Mouse (Mus musculus) NIH3T3 (cell line): ENCODE results near the gene Mrpl53.

ENCODE experiments used
- DNase-seq: peaks from one replicate; pipeline ENCODE4 v3.0.0-alpha.2; 2012; ENCODE audit warnings: low read depth

The Mrpl53 gene

DNA sequence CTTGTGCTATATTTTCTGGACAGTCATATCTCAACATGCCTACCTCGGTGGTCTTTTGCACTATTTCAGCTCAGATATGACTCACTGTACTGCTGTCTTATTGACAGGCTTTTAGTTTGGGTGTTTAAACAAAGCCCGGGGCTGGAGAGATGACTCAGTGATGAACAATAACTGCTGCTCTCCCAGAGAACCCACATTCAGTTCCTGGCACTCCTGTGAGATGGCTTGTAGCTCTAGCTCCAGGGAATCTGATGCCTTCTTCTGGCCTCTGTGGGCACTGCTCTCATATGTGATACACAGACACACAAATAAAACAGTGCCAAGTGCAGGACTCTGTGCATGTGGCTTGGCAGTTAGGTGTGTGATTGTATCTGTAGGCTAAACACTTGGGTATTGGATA is 36.4 kb downstream of the Mrpl53 start:
- DNase-seq: peak; percentile 83

DNA sequence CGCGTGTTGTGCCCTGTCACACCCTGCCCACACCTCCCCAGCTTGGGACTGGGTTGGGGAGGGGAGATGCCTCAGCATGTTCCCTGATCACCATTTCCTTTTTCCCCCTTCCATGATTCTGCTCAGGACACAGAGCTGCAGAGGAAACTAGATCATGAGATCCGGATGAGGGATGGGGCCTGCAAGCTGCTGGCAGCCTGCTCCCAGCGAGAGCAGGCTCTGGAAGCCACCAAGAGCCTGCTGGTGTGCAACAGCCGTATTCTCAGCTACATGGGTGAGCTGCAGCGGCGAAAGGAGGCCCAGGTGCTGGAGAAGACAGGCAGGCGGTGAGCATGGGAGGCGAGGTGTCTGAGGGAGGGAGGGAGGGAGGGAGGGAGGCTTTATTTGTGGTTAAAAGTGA is 37.0 kb downstream of the Mrpl53 start:
- no peak for DNase-seq

DNA sequence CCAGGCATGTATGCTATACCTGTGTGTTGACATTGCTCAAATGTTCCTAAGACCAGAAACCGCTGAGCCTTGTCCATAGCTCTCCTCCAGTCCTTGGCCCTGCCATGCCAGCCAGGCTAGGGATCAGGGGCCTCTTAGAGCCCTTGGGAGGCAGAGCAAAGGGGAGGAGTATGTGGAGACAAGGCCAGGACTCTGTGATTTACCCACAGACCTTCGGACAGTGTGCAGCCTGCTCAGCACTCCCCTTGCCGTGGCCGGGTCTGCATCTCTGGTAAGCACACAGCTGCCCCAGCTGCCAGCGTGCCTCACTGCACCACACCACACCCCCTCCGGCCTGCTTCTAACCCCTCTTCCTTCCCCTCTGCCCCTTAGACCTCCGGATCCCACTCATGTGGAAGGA is 38.4 kb downstream of the Mrpl53 start:
- DNase-seq: no peak

DNA sequence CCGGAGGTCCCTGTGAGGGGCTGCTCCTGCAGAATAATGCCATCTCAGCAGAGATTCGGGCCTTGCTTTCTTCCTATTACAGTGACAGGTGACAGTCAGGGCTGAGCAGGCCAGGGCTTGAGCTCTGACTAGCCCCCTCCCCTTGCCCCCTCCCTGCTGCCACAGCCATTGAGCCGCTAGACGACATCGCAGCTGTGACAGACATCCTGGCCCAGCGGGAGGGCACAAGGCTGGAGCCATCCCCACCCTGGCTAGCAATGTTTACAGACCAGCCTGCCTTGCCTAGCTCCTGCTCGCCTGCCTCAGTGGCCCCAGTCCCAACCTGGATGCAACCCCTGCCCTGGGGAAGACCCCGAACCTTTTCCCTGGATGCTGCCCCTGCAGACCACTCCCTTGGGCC is 42.9 kb downstream of the Mrpl53 start:
- DNase-seq: no peak

DNA sequence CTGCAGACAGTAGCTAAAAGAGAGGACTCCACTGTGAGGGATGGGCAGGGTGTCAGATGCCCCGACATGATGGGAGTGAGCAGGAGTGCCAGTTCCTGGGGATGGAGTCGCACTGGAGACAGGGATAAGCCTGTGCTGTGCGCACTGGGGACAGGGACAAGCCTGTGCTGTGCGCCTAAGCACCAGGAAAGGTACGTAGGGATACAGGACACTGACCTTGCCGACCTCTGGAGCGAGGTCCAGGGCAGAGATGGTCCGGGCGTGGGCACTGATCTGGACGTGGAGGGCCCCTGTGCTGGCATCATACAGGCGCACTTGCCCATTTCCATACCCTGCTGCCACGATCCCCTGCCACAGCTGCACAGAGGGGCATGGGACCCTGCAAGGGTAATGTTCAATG is 44.2 kb downstream of the Mrpl53 start:
- DNase-seq: no peak

DNA sequence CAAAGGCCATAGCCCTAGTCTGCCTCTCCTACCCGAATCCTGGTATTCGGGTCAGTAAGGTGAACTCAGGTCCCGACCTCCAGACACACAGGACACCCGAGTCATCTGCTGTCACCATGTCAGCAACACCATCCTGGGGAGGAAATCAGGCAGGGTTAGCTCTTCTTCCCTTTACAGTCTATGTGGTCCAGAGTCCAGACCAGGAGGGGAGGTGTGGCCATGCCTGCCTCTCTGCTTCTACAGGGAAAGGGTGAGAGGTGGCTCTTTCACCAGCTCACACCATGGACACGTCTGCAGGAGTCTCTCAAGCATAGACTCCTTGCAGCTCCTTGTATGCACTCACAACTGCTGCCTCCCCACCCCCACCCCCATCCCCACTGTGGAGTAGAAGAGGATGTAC is 44.6 kb downstream of the Mrpl53 start:
- DNase-seq: no peak

DNA sequence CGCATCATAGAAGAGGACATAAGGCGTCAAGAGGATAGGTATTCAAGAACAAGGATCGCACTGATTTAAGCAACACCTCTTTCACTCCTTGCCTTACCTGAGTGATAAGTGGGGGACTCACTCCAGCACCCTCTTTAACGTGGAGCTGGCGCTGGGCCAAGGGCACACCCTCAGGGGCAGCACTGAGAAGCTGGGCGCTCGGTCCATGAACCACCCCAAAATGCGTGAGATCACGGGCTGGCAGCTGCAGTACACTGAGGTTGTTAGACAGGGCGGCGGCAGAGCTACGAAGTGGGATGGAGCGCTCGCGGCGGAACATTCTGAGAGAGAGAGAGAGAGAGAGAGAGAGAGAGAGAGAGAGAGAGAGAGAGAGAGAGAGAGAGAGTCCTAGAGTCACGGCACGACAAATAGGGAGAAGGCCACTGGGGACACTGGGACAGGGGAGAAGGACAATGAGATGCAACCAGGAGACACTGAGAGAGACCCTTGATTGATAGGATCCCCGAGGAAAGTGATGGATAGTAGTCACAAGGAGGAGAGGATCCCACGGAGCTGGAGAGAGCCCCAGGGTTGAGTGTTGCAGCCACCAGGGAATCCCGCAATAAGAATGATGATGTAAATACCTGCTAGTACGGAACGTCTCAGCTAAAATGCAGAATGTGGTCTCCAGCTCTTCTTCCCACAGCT is 46.9 kb downstream of the Mrpl53 start:
- peak; percentile 60 for DNase-seq

DNA sequence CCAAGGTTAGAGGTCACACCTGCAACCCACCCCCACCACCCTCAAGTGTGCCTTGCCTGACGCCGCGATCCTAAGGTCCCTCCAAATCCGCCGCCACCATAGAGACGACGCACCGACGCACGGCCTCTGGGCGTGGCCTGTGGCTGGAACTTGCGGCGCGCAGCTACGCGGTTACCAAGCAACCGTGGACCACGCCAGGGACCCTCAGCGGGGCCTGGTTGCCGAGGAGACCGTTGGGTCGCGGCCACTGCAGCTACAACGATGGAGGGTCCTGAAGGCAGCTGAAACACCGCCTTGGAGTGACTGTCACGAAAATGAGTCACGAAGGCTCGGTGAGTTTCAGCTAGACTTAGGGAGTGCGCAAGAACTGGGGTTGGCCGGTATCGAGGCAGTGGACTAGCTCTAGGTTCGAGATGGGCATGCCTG is 47.4 kb downstream of the Mrpl53 start, which contains the start of the genes Wdr54 and 1700003E16Rik:
Gene Wdr54 (minus strand): TSS at position 139 of the 426 bp plus-strand sequence.
Gene 1700003E16Rik (plus strand): TSS at position 146 of the 426 bp plus-strand sequence.
- peak; percentile 77 for DNase-seq

DNA sequence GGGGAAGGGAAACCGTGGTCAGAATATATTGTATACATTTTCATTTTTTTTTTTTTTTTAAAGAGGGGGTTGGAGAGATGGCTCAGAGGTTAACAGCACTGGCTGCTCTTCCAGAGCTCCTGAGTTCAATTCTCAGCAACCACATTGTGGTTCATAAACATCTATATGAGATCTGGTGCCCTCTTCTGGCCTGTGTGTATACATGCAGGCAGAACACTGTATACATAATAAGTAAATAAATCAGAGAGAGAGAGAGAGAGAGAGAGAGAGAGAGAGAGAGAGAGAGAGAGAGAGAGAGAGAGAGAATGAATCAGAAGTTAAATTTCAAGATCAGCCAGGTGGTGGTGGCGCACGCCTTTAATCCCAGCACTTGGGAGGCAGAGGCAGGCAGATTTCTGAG is 50.6 kb downstream of the Mrpl53 start:
- peak; percentile 90 for DNase-seq
